Mouse (Mus musculus) E14TG2a.4 (cell line): ENCODE data around the gene Col6a5.

Source experiments
- CTCF ChIP-seq: conservative IDR thresholded peaks from 2 replicates; pipeline ENCODE4 v1.5.1; 2014; ENCODE audit warnings: low read length
- NANOG ChIP-seq: IDR thresholded peaks from 2 replicates; pipeline ENCODE4 v1.6.1; 2014; ENCODE audit warnings: borderline replicate concordance, low read length, mixed read lengths
- POU5F1 ChIP-seq: IDR thresholded peaks from 2 replicates; pipeline ENCODE4 v1.6.1; 2014; ENCODE audit warnings: low read length, borderline replicate concordance

GRCm38 (mm10) chr9:105989468-105989867 is 29.0 kb upstream of the Col6a5 start:
- TF ChIP-seq CTCF: no peak
- no peak for TF ChIP-seq NANOG
- no peak for TF ChIP-seq POU5F1
